Mouse (Mus musculus) NIH3T3 (cell line): ENCODE data around the gene Snca.
"Not testable (repeated sequence)": the region's sequence is repeated elsewhere in the genome, so short reads cannot be mapped to it uniquely, and the experiment has no call there.

Experiments
- DNase-seq: peaks from one replicate; pipeline ENCODE4 v3.0.0-alpha.2; 2012; ENCODE audit warnings: low read depth

Snca gene

GRCm38 (mm10) chr6:60717566-60717965 is 112.1 kb downstream of the Snca start:
- DNase-seq = no peak

- DNase-seq = no peak
These were observed 119.6 kb downstream of the Snca start for GRCm38 (mm10) chr6:60709997-60710471.

DNA sequence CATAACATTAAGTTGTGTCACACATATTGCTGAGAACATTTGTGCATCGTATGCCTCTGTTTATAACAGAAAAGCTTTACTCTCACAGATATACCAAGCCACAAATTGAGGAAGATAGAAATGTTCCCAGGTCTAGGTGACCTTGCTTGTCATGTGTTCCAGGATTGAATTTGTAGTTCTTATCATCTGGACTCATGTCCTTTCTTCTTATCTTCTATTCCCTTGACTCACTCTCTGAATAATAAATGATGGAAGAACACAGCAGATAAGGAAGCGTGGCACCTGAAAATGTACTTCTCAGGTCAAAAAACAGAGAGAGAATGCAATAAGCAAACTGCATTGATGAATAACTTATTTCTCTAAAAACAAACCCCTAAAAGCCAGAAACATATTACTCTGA is 131.6 kb downstream of the Snca start:
- DNase-seq = no peak

DNA sequence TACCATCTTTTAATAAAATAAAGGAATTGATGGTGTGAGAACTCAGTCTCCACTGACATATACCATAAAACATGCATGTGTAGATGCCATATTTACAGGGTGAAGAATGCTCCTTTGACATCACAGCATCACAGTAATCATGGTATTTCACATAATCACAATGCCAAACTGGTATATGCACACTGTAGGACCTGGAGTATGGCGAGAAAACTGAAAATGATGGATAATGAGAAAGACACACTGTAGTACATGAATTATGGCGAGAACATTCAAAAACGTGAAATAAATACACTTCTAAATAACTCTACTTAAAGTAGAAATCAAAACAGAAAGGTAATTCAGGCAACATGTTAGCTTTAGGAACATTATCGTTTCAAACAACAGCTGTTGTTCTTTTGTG is 142.6 kb downstream of the Snca start:
- not testable (repeated sequence) for DNase-seq

- peak; percentile 48 for DNase-seq
These were observed 147.4 kb downstream of the Snca start for GRCm38 (mm10) chr6:60682233-60682632.
